Mouse (Mus musculus) heart, adult 9 months (tissue): ENCODE measurements around the gene Rrad.

Experiments used
- DNase-seq, 2 experiments: peaks; one replicate each; pipeline ENCODE4 v3.0.0; 2022; ENCODE audit warnings: low spot score in 2 of 2

Rrad gene

DNA sequence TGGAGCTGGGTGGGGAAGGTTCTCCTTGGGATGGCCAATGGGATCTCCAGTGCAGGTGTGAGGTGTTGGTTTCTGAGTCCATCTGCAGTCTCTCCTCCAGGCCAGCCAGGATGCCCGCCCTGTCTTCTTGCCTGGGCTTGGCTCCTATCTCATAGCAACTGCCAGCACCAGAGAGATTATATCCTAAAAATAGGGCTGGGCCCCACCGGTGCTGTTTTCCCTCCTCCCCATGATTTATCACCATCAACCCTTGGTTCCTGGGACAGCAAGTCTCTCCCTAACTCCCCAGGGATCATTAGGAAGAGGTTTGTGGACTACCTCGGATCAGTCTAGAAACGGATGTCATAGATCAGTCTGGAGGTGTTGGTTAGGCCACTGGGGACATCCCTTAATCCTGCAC, 18.0 kb downstream of the Rrad start:
- peak in 1 of 2 experiments; percentile 40 for DNase-seq

DNA sequence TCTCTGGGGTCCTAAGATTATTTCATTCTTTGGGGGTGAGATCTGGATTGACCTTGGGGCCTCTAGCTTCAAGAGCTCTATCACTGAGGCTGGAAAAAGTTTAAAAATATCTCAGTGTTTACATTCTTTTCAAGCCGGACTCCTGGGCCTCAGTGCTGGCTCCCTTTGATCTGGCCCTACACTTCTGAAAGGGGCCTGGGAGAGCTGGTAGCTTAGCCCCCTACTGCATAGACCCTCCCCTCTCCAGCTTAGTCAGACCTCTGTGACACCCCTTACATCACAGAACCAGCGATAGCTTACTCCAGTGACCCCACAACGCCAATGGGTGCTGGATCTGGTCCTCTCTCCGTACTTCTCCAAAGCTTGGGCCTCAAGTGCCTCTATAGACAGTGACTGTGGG, 19.5 kb downstream of the Rrad start:
- DNase-seq = no peak

DNA sequence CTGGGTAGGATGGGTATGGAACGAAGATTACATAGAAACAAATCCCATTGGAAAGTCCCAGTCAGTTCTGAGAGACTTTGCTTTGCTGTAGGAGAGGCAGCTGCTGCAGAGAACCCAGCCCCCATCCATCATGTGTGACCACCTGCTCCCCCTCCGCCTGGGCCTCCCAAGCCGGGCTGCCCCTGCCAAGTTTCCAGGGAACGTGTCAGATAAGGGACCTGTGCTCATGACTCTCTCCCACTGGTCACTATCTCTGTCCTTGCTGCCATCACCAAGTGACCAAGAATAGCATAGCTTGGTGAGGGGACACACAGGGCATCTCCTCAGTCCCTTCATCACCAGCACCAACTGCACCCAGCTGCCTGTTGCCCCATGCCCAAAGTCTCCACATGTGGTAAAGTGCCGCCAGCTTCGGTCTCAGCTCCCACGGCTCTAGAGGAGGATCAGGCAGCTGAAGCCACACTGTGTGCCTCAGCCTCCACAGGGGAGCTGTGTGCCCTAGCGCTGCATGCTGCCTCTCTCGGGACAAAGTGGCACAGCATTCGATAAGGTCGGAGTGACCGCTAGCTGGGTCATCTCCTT, 20.9 kb downstream of the Rrad start:
- peak; percentile 86 to 87 for DNase-seq

DNA sequence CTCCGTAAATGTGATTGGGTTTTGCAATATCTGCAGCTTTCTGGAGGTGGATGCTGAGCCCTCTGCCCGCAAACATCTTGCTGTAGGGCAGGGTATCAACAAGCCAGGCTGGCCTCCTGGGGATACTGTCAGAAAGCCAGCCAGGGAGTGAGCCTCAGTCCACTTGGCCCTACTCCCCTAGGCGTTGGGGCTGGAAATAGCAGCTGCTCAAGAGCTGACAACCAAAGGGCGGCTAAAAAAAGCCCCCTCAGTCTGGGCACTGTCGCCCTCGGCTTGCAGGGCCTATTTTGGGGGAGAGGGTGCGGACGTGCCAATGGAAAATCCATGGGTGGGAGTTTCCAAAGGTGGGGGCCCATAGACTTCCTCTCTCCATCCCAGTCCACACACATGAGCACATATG, 21.9 kb downstream of the Rrad start:
- peak; percentile 80 to 83 for DNase-seq

DNA sequence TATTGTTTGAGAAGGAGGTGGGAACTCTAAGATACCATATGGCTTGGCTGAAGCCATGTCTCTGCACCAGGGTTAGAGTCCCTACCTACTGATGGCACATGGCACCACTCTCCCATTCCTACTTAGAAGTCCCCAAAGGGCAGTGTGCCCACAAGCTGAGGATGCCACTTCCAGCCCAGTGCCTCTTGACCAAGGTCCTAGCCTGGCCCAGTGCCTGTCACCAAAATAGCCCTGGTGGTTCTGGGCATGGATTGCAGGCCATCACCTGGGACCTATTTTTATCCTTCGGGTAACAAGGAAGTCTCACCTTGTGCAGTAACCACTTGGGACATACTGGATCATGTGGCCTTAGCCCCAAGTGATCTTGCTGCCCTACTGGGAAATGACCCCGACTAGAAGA, 23.2 kb downstream of the Rrad start:
- peak; percentile 86 to 90 for DNase-seq

DNA sequence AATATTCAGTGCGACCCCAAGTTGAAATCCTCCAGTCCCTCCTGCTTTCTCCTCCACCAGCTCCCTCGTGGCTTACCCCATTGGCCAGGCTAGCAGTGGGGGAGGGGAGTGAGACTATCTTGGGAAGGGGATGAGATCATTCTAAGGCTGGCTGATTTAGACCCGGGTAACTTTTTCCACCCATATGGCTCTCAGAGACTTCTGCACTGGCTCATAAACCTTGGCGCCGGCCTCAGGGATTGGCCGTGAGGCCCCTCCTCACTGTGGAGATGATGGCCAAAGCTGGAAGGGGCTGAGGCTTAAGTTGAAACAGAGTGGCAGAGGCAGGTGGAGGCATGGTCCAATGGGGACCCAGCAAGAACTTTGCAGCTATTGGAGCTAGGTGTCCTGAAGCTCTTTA, 24.8 kb downstream of the Rrad start:
- no peak for DNase-seq

DNA sequence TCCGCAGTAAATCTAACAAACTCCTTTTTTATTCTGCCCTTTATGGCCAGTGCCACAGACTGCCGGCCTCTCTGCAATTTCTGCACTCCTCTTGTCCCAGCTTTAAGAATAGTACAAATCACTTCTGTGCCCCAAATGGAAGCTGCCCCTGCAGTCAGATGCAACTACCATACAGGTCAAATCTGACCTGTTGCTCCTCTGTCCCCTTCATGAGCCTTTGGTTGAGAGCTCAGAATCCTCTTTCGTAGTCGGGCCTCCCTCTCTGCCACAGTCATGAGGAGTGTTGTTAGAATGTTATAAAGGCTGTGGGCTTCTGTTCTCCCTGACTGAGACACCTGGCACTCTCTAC, 27.9 kb downstream of the Rrad start:
- DNase-seq = no peak

DNA sequence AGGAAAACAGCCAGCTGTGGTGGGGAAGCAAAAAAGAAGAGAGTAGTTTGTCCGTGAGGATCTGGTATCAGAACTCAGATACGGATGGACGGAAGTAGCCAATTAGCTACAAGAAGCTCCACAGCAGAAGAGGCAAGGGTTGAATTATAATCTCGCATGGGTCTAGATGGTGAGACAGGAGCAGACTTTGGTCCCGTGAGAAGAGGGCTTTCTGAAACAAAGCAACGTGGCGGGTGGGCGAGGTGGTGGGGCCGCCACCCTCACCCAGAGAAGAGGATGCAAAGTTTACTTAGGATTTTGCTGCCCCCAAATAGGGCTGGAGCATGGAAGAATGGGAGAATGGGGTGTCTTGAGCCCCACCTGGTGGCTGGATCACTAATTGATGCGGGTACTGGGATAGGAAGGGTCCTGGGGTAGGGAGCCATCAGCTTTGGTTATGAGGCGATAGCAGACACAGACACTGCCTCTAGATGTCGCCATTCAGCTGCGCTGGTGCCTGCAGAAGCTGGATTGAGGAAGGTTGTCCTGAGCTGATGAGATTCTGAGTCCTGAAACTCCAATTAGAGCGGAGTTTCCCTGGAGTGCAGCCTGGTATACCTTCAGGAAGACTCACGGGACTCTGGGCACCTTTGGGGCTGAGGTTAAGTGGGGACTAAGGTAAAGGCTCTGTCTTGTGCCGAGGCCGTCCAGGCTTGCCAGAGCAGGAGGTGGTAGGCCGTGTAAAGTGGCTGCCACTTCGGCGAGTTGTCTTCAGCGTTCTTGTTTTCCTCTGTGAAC, 28.5 kb downstream of the Rrad start:
- DNase-seq = peak; percentile 87 to 91

DNA sequence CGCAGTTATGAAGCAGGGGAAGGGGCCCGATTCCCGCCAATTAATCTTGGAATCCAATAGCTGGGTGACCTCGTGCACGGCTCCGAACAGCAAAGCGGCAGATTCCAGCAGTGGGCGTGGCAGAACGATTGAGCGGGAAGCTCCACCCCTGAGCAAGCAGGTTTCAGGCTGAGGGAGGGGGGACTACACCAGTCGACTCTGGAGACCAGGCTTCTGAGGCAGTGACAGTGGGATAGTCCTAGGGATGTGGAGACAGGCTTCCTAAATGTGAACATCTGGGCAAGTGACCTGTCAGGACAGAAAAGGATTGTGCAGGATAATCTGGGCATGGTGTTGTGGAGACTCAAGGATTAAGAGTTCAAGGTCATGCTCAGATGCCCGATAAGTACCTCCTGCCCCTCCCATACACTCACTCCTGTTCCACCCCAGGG, 29.2 kb downstream of the Rrad start:
- no peak for DNase-seq

DNA sequence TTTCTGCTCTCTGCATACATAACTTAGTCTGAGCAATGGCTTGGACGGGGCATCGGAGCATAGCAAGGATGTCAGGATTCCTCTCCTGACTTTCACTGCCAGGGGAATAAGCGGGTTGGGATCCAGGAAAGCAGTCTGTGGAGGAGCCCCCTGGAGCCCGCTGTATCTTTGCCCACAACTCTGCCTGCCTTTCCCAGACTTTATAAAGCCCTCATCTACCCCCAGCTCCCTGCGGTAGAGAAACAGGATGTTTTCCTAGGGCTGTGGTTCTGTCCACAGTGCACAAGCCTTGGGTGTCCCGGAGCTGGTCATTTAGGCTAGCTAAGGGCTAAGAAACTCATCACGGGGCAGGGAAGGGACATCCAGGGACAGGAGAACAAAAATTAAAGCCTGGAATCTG, 29.7 kb downstream of the Rrad start:
- DNase-seq = no peak

DNA sequence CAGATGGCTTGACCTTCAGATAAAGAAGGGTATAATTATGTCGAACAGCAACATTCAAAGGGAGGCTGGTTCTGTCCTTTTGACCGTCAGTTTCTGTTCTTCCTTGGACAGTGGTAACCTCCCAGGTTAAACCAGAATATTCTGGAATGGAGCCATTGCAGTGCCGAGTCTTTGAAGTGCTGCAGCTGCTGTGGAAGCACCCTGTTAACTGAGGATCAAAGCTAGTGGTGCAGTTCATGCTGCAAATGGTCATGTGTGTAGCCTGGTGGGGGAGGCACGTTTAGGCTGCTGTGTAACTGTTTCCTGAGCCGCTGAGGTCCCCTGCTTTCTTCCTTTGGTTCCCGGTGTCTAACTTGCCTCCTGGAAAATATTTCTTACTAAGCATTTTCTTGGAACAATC, 32.6 kb downstream of the Rrad start:
- no peak for DNase-seq

DNA sequence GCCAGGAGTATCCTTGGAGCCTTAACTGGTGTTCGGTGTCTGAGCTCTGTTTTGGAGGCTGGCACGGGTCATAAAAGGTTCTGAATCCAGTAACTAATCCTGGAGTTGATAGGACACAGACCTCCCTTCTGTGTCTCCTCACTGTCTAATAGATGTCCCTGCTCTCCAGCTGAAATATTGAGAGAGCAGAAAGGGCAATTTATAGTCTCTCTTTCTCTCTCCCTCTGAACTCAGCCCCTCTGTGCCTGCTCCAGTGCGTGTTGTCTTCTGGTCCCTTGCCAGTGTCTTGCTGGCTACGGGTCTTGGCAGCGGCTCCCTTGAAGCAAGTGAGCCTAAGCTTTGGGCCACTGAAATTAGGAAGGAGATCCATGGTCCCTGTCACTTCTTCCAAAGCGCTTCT, 33.5 kb downstream of the Rrad start:
- DNase-seq = no peak

DNA sequence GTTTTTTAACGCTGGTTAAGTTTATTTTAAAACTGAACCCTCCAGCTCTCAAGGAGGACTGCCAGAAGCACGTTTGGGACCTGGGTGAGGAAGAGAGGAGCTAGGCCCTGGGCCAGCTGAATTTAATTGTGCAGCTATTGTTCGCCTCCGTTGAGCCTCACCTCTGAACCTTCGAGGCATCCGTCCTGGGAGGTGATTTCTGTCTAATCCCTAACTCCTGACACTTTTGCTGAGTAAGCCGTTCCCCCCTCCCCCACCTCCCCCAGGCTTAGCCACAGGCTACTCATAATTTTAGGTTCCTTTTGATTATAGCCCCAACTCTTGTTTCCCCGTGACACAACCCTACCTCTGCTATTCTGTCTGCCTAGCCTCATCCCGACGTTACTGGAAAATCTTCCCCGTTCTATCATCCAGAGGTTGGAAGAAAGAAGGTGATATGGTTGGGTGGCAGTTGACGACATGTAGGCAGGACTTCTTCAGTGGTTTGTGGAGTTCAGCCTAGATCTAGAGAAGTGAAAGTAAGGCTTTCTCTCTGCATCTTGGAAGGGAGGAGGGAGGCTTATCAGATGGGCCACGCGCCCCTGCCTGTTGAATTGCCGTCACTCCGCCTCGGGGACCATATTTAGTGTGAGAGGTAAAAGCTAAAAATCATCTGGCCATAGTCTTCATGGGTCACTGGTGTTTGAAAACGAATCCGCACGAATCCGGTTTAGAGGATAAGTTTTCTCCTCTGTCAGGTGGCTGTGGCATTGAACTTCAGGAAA, 35.2 kb downstream of the Rrad start:
- no peak for DNase-seq

DNA sequence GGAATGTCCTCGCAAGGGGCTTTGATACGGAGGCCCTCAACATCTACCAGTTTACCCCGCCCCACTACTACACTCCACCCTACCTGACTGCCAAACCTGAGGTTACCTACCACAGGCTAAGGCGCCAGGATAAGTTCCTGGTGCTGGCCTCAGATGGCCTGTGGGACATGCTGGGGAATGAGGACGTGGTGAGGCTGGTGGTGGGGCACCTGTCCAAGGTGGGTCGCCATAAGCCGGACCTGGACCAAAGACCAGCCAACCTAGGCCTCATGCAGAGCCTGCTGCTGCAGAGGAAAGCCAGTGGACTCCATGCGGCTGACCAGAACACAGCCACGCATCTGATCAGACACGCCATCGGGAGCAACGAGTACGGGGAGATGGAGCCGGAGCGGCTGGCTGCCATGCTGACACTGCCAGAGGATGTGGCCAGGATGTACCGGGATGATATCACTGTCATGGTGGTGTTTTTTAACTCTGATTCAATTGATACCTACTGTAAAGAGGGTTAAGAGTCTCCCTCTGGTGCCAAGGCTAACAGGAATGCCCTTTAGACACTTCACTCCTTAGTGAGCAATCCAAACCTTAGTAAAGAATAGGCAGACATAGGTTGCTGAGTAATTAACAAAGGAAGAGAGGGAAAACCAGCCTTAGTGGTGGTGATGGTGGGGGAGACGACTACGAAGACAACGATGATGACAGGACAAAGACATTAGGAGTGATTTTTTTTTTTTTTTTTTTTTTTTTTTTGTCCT, 36.3 kb downstream of the Rrad start:
- DNase-seq = no peak

DNA sequence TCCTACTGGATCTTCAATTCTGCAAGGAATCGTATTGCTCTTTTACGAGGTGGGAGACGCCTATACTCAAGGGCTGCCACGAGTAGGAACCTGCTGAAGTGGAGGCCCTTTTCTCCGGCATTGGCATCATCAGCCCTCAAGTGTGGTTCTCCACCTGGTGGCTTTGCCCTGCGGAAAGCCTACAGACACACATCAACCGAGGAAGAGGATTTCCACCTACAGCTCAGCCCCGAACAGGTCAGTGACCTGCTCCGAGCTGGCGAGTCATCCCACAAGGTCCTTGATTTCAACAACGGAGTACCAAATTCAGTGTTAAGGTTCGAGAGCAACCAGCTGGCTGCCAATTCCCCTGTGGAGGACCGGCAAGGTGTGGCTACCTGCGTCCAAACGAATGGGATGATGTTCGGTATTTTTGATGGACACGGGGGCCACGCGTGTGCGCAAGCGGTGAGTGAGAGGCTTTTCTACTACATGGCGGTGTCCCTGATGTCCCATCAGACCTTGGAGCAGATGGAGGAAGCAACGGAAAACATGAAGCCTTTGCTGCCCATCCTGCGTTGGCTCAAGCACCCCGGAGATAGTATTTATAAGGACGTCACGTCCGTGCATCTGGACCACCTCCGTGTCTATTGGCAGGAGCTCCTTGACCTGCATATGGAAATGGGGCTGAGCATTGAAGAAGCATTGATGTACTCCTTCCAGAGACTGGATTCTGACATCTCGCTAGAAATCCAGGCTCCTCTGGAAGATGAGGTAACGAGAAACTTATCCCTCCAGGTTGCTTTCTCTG, 37.4 kb downstream of the Rrad start:
- no peak for DNase-seq

DNA sequence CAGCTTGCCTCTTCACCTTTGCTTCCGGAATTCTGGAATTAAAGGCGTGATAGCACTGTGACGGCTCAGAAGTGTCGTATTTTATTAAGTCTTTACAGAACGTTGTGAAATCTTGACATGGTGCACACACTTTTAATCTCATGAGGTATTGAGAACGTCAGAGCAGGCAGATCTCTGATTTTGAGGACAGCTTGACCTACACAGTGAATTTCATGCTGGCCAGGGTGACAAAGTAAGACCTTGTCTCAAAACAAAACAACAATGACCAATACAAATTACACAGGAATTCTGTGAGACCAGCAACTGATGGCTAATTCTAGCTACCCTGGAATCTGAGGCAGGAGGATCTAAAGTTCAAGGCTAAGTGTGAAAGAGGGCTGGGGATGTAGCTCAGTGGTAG, 38.6 kb downstream of the Rrad start:
- no peak for DNase-seq

DNA sequence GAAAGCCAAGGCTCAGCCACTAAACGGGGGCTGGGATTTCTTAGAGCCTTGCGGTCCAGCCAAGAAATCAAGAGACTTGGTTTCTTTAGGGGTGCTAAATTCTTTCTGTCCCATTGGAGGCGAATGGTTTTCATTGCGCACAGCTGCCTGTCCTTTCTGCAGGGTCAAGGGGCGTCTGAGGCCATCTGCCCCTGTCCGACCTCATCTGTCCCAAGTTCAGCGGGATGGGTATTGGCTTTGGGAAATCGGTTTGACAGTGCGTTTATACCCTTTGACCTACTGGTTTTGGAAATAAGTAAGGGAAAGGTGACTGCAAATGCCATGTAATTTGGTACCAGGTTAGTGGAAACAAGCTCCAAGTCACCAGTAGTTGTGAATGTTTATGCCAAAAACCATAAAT, 39.3 kb downstream of the Rrad start:
- DNase-seq = no peak

DNA sequence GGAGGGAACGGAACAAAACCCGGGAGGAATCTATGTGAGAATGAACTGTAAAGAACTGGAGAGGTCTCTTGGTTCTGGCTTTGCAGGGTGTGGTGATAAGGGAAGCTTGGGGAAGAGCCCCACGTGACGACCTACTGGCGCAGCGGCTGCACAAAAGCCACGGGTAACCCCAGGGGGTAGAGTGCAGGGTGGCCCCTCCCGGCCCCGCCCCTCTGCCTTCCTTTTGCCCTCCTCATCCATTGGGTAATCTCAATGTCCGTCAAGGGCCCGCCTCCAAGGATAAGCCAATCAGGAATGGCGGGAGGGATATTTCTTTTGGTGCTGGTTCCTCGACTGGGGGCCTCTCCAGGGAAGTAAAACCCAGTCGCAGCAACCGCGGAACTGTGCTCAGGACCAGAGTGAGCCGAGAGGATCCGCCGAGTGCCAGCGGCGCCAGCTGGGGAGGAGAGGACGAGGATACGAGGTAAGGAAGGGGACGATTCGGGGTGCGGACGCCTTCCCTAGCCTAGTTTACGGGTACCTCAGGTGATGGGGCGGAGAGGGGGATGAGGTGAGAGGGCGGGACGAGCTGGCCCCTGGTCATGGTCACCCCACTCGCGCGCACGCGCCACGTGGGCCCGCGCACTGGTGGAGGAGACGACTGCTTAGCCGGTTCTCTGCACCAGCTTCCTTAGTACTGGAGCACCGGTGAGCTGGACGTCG, 39.8 kb downstream of the Rrad start, which contains the start of gene Pdp2:
TSS of gene Pdp2 (plus strand) at position 319 of the 702 bp plus-strand sequence.
- peak; percentile 95 to 96 for DNase-seq

DNA sequence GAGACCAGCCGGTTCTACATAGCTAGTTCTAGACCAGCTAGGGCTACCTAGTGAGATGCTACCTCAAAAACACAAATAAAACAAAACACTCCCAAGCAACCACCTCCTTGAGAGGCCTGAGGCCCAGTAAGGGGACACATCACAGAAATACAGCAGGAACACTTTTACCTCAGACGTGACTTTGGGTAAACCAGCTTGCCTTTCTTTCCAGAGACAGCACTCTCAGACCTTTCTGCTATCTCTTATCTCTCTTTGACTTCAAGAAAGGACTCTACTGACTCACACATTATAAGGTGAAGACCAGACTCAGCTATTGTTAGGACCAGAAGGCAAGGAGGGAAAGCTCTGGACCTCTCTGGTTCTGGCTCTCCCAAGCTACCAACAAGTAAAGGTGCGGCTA, 40.8 kb downstream of the Rrad start:
- DNase-seq = no peak

DNA sequence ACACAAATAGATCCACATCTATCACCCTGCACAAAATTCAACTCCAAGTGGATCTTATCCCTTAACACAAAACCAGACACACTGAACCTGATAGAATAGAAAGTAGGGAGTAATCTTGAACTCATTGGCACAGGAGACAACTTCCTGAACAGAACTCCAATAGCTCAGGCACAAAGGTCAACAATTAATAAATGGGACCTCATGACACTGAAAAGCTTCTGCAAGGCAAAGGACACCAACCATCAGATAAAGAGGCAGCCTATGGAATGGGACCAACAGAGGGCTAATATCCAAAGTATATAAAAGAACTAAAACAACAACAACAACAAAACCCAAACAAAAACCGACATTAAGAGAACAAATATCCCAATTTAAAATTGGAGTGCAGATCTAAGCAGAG, 46.6 kb downstream of the Rrad start:
- no peak for DNase-seq
